Mouse (Mus musculus): ENCODE results near the gene Zfp593.

Zfp593 gene

GRCm38 (mm10) chr4:134227194-134227593, 18.2 kb downstream of the Zfp593 start, which contains the start of gene Catsper4:
Gene Catsper4, minus strand, starts transcription at chr4:134227383.
- DNase-seq (ENCODE audit: low read depth, low spot score) = peak; percentile 37

- DNase-seq (ENCODE audit: low read depth, low spot score) = no peak
Observed at GRCm38 (mm10) chr4:134222793-134223600, 22.4 kb downstream of the Zfp593 start.

DNA sequence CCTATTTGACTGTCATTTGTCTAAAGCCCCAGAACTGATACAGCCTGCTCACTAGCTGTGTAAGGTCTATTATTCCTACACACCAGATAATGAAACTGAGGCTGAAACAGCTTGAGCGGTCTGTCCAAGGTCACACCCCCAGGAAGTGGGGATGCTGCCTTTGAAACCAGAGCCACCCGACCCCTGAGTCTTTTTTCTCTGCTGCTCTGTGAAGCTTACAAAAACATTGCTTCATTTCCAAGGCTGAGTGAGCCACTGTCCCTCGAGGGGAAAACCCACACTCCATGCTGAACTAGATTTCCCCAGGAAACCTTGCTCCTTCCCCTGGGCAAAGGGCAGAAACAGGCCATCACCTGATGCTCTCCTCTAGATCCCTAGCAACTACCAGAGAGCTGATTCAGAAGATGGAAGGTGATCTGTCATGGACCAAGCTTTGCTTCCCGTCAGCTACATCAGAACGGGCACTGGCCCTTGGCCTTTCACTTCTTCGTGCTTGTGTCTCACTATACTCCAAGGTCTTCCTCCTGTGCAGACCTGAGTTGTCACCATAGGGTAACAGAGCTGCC, 38.8 kb downstream of the Zfp593 start:
- no peak for DNase-seq (ENCODE audit: low read depth, low spot score)

- DNase-seq (ENCODE audit: low read depth, low spot score) = no peak
Observed at GRCm38 (mm10) chr4:134203340-134203896, 42.0 kb downstream of the Zfp593 start.

GRCm38 (mm10) chr4:134202904-134203303, 42.5 kb downstream of the Zfp593 start, which contains the start of gene Gm7534:
Gene Gm7534, minus strand, starts transcription at chr4:134203004.
- DNase-seq (ENCODE audit: low read depth, low spot score) = no peak

GRCm38 (mm10) chr4:134199371-134199770, 46.0 kb downstream of the Zfp593 start:
- DNase-seq (ENCODE audit: low read depth, low spot score) = no peak

All from brain, adult 2 months (tissue).